Mouse (Mus musculus): Measurements from ENCODE around the gene Birc3.

DNA sequence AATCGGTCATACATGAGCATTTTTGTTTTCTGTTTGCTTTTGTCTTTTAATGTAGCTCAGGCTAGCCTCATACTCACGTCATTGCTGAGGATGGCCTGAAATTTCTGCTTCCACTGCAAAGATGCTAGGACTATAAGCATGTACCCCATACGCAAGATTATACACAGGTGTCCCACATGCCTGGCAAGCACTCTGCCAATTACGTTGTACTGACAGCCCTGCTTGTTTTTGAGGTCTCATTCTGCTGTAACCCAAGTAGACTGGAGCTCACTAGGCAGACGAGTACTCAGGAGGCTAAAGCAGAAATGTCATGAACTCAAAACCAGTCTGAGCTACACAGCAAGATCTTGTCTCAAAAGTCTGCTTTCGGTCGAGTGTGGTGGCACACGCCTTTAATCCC lies 21.1 kb downstream of the Birc3 start:
- TF ChIP-seq POLR2A (IDR thresholded peaks at IDR 0.05; ENCODE audit: control insufficient read depth, extremely low read depth, insufficient read depth, low read length, poor library complexity), result no peak
- no peak for TF ChIP-seq CTCF (IDR thresholded peaks at IDR 0.05; ENCODE audit: borderline replicate concordance, control insufficient read depth, extremely low read depth, insufficient read depth, low read length, poor library complexity)

Measured in thymus, adult 2 months (tissue).